Mouse (Mus musculus): ENCODE measurements around the gene Slc46a1. TPM values are rescaled to one million over a fixed set of nuclear protein-coding genes. Genes with fewer than 3 reads are reported as not detected.

Gene Slc46a1
- polyA plus RNA-seq, 1 experiment from 2014 or later: 17.6 TPM

DNA sequence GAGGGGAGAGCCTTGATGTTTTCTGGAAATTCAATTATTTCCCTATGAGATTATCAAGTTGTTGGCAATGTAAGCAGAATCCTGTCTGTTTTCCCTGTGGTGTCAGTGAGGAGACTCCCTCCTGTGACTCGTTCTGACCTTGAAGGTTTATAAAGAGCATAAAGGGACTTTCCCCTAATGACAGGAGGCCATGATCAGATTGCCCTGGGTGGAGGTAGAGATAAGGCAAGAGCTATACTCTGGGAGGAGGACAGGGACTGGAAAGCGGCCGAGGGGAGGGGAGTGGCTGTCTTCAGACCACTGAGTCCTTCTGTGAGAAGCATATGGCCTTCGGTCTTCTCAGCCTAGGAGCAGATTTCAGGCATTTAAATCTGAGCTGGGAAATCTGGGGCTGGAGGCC, 31.4 kb upstream of the Slc46a1 start:
- Histone ChIP-seq H3K27ac (no peak overlapping the region), H3K4me1 (0 out of 2 replicates have a peak, but pooled peaks cover 6% of the 10 kb centered on the region), H3K4me3 (no peak overlapping the region), H3K4me2 (replicated peaks) (no peak overlapping the region), H3K9me3 (no peaks in the 10 kb centered on the region), H3K36me3 (no peaks in the 10 kb centered on the region), H3K9ac (no peak overlapping the region), H3K27me3 (replicated peaks) (no peaks in the 10 kb centered on the region)
- 75% methylated on average over 4 of the region's 4 CpGs for WGBS
- no peak for ATAC-seq (ENCODE audit: low FRiP score, low read depth)

DNA sequence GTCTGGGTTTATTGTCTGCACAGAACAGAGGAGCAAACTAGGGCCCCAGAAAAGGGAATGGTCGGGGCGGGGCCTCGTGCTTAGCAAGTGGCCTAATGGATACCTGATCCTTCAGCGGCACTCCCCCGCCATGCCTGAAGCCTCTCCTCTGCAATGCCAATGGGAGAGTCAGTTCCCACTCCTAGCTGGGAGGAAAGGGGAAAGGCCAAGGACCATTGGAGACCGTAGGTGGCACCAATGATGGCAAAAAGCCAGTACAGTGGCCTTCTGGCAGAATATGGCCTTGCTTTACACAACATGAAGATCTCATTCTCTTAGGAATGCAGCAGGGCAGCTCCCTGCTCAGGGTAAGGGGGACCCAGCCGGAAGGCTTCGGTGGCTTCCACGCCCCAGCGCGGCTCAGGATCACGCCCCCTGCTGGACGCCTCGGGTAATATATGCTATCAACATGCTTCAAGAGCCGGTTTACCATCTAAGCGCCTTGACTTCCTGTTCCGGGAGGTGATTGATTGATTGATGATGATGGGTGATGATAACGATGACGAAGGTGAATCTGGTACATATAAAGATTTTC, 29.6 kb upstream of the Slc46a1 start:
- H3K27ac ChIP-seq: no peak overlapping the region
- 0 out of 2 replicates have a peak, but pooled peaks cover 6% of the 10 kb centered on the region for H3K4me1 ChIP-seq
- peak overlapping the region; percentile 25 for H3K4me2 ChIP-seq (replicated peaks)
- H3K4me3 ChIP-seq: no peak overlapping the region
- no peaks in the 10 kb centered on the region for H3K36me3 ChIP-seq
- H3K27me3 ChIP-seq (replicated peaks): no peaks in the 10 kb centered on the region
- WGBS: 3% methylated on average over 19 of the region's 19 CpGs
- ATAC-seq (ENCODE audit: low FRiP score, low read depth): no peak
- no peaks in the 10 kb centered on the region for H3K9me3 ChIP-seq
- no peak overlapping the region for H3K9ac ChIP-seq

DNA sequence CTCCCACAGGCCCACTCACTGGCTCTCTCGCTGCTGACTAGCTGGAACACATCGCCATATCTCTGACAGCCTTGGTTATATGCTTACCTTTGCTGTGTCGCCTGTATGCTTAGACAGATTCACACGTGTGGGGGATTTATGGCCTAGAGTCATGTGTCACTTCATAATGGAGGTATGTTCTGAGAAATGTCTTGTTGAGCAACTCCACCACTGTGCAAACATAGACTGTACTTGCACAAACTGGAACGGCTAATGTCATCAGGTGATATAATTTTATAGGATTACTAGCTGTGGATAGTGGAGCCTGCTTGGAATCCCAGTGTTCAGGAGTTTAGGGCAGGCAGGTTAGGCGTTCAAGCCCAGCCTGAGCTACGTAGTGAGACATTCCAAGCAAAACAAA, 28.3 kb upstream of the Slc46a1 start:
- Histone ChIP-seq H3K9me3 (no peaks in the 10 kb centered on the region), H3K4me3 (no peak overlapping the region), H3K4me2 (replicated peaks) (no peak overlapping the region), H3K36me3 (no peaks in the 10 kb centered on the region), H3K4me1 (0 out of 2 replicates have a peak, but pooled peaks cover 6% of the 10 kb centered on the region), H3K27ac (no peak overlapping the region), H3K9ac (no peak overlapping the region), H3K27me3 (replicated peaks) (no peaks in the 10 kb centered on the region)
- WGBS: 91% methylated on average over 7 of the region's 7 CpGs
- no peak for ATAC-seq (ENCODE audit: low FRiP score, low read depth)

DNA sequence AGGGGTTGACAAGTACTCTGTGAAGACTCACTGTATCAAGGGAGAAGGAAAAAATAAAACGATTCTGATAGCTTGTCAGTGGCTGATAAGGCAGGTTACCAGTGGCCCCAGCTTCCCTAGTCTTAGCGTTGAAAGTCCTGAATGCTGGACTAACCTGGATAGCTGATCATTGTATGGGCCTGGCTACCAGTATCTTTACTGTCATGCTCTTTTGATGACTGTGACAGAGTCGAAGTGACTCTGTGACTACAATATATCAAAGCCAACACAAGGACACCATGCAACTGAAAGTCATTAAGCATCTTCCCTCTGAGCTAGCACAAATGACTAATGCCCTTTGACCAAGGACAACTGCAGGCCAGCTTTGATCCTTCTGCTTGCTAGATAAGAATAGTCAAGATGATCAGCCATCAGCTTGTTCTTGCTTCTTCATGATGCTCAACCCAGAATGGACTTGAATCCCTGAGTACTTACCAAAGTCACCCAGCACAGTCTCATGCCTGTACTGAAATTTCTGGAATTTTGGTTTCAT, 27.0 kb upstream of the Slc46a1 start:
- ATAC-seq (ENCODE audit: low FRiP score, low read depth): no peak
- Histone ChIP-seq H3K27me3 (replicated peaks) (no peaks in the 10 kb centered on the region), H3K9me3 (no peaks in the 10 kb centered on the region), H3K4me1 (0 out of 2 replicates have a peak, but pooled peaks cover 6% of the 10 kb centered on the region), H3K9ac (no peak overlapping the region), H3K4me3 (no peak overlapping the region), H3K36me3 (no peaks in the 10 kb centered on the region), H3K4me2 (replicated peaks) (no peak overlapping the region), H3K27ac (no peak overlapping the region)
- WGBS: 86% methylated on average over 3 of the region's 3 CpGs

DNA sequence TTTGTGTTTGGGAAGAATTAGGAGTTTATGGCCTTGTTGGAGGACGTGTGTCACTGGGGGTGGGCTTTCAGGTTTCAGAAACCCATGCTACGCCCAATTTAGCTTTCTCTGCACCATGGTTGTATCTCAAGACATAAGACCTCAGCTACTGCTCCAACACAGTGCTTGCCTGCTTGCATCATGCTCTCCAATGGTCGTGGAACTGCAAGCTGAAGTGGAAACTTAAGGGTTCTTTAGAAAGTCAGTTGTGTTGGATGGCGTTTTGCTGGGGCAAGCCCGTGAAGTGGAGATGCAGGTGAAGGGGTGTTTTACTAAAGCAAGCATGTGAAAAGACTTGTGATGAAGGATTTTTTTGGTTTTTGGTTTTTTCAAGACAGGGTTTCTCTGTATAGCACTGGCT, 22.4 kb upstream of the Slc46a1 start:
- no peaks in the 10 kb centered on the region for H3K27me3 ChIP-seq (replicated peaks)
- no peak overlapping the region for H3K9ac ChIP-seq
- 75% methylated on average over 5 of the region's 5 CpGs for WGBS
- H3K27ac ChIP-seq: no peak overlapping the region
- H3K36me3 ChIP-seq: no peaks in the 10 kb centered on the region
- no peak for ATAC-seq (ENCODE audit: low FRiP score, low read depth)
- H3K4me1 ChIP-seq: no peaks in the 10 kb centered on the region
- no peak overlapping the region for H3K4me3 ChIP-seq
- no peaks in the 10 kb centered on the region for H3K9me3 ChIP-seq
- H3K4me2 ChIP-seq (replicated peaks): no peak overlapping the region

DNA sequence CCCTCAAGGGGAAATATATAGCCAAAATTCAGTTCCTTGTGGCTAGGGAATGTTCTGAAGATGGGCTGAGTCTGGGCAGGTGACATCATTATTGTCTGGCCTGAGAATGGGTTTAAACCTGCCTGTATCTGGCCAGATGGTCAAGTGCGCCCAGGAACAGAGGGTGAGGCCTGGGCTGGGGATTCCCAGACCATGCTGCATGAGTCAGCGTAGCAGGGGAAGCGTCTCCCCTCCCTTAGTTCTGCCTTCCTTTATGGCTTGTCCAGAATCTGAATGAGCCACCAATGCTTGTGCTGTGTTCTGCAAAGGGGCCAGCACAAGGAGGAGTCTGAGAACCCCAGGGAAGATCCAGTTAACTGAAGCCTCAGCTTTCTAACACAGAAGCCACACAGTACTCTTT, 18.3 kb upstream of the Slc46a1 start:
- H3K9me3 ChIP-seq: no peaks in the 10 kb centered on the region
- WGBS: 70% methylated on average over 3 of the region's 3 CpGs
- no peaks in the 10 kb centered on the region for H3K36me3 ChIP-seq
- no peak overlapping the region for H3K27ac ChIP-seq
- no peaks in the 10 kb centered on the region for H3K27me3 ChIP-seq (replicated peaks)
- H3K9ac ChIP-seq: no peak overlapping the region
- H3K4me2 ChIP-seq (replicated peaks): no peak overlapping the region
- no peak for ATAC-seq (ENCODE audit: low FRiP score, low read depth)
- no peak overlapping the region for H3K4me3 ChIP-seq
- H3K4me1 ChIP-seq: no peaks in the 10 kb centered on the region

DNA sequence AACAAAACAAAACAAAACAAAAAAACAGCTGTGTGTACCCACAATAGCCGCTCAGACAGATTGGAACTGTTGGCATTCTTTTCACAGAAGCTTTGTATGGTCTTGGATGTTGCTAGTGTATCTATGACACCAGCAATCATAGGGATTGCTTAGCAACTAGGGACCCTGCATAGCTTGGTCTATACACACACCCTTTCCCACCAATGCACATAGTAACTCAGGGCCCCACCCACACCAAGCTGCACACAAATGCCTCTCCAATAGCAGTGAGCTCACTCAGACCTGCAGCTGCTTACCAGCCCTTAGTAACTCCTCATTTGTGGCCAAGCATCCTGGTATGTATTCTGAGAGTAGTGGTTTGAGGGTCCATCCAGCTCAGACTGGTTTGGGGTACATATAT, 17.3 kb upstream of the Slc46a1 start:
- Histone ChIP-seq H3K9ac (no peak overlapping the region), H3K4me2 (replicated peaks) (no peak overlapping the region), H3K27ac (no peak overlapping the region), H3K4me3 (no peak overlapping the region), H3K36me3 (no peaks in the 10 kb centered on the region), H3K4me1 (no peaks in the 10 kb centered on the region), H3K9me3 (no peaks in the 10 kb centered on the region), H3K27me3 (replicated peaks) (no peaks in the 10 kb centered on the region)
- no peak for ATAC-seq (ENCODE audit: low FRiP score, low read depth)
- WGBS: 89% methylated on average over 1 of the region's 1 CpGs

DNA sequence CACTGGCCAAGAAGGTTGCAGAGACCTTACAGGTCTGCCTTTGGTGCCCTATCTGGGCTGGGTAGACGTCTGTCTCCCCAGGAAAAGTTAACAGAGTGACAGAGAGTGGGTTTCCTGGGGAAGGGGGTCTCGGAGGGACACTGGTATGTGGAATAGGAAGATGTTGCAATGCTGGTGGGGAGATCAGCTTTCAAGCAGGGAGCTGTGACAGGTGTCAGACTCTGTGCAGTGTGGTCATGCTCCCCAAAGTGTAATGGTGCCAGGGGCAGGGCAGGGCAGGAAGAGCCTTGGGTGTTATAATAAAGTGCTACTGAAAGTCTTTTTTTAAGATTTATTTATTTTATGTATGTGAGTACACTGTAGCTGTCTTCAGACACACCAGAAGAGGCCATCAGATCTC, 15.2 kb upstream of the Slc46a1 start:
- H3K9me3 ChIP-seq: no peaks in the 10 kb centered on the region
- no peak for ATAC-seq (ENCODE audit: low FRiP score, low read depth)
- no peaks in the 10 kb centered on the region for H3K36me3 ChIP-seq
- H3K4me3 ChIP-seq: no peak overlapping the region
- WGBS: 66% methylated on average over 2 of the region's 2 CpGs
- no peaks in the 10 kb centered on the region for H3K27me3 ChIP-seq (replicated peaks)
- H3K4me1 ChIP-seq: no peaks in the 10 kb centered on the region
- no peak overlapping the region for H3K4me2 ChIP-seq (replicated peaks)
- no peak overlapping the region for H3K9ac ChIP-seq
- H3K27ac ChIP-seq: no peak overlapping the region

DNA sequence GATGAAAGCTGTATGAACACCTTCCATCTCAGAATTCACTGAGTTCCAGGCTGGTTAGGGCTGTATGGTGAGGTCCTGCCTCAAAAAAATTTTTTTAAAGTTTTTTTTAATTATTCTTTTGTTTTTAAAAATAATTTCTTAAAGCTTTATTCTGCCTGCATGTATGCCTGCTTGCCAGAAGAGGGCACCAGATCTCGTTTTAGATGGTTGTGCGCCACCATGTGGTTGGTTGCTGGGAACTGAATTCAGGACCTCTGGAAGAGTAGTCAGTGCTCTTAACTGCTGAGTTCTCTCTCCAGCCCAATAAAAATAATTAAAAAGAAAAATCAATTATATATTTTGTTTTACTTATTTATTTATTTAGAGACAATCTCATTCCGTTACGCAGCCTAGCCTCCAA, 11.8 kb upstream of the Slc46a1 start:
- no peak overlapping the region for H3K4me3 ChIP-seq
- no peaks in the 10 kb centered on the region for H3K9me3 ChIP-seq
- no peaks in the 10 kb centered on the region for H3K4me1 ChIP-seq
- H3K4me2 ChIP-seq (replicated peaks): no peak overlapping the region
- no peaks in the 10 kb centered on the region for H3K27me3 ChIP-seq (replicated peaks)
- no peak overlapping the region for H3K27ac ChIP-seq
- H3K36me3 ChIP-seq: no peaks in the 10 kb centered on the region
- WGBS: 9% methylated on average over 4 of the region's 4 CpGs
- no peak for ATAC-seq (ENCODE audit: low FRiP score, low read depth)
- H3K9ac ChIP-seq: no peak overlapping the region

DNA sequence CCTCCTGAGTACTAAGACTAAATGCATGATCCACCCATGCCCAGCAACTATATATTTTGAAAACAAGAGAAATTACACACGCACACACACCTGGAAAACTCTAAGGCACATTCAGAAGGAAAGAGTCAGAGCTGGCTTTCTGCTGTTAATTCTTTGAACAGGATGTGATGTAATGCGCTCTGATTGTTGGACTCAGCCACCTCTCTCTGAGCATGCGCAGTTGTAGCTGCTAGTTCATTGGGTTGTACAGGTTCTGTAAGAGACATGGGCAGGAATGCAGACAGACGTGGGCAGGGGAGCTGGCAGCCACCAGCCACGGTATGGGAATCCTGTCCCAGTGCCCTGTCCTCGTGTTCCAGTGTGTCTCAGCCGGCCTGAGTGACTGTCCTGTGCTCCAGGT, 11.2 kb upstream of the Slc46a1 start:
- Histone ChIP-seq H3K4me3 (no peak overlapping the region), H3K27ac (no peak overlapping the region), H3K4me1 (no peaks in the 10 kb centered on the region), H3K4me2 (replicated peaks) (no peak overlapping the region), H3K9ac (no peak overlapping the region), H3K27me3 (replicated peaks) (no peaks in the 10 kb centered on the region), H3K36me3 (no peaks in the 10 kb centered on the region), H3K9me3 (no peaks in the 10 kb centered on the region)
- ATAC-seq (ENCODE audit: low FRiP score, low read depth): no peak
- 76% methylated on average over 7 of the region's 7 CpGs for WGBS

DNA sequence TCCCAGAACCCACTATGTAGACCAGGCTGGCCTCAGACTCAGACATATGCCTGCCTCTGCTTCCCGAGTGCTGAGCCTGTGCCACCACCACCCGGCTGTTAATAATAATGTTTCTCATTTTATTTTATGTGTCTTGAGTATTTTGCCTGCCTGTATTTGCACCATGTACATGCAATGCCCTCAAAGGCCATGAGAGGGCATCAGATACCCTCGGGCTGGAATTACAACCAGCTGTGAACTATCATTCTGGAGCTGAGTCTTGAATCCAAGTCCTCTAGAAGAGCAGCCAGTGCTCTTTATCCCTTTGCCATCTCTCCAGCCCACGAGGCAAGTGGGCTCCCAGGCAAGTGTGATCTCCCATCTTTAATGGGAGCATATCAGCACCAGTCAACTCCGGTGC, 10.2 kb upstream of the Slc46a1 start:
- ATAC-seq (ENCODE audit: low FRiP score, low read depth): no peak
- WGBS: 50% methylated on average over 5 of the region's 5 CpGs
- H3K4me2 ChIP-seq (replicated peaks): no peak overlapping the region

DNA sequence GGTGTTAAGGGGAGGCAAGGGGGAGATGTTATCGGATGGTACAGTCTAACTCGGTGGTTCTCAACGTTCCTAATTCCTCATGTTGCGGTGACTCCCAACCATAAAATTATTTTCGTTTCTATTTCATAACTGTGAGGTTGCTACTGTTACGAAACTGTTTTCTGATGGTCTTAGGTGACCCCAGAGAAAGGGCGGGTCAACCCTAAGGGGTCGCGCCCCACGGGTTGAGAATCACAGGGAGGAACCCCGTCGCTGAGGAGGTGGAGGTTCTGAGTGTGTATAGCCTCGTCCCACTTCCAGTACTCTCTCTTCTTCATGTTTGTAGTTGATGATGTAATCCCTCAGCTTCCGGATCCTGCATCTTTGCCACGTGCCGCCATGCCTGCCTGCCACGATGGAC, 6.8 kb upstream of the Slc46a1 start:
- WGBS: 83% methylated on average over 17 of the region's 17 CpGs
- H3K36me3 ChIP-seq: no peaks in the 10 kb centered on the region
- no peak overlapping the region for H3K4me2 ChIP-seq (replicated peaks)
- no peaks in the 10 kb centered on the region for H3K27me3 ChIP-seq (replicated peaks)
- no peak overlapping the region for H3K4me3 ChIP-seq
- ATAC-seq (ENCODE audit: low FRiP score, low read depth): no peak
- no peaks in the 10 kb centered on the region for H3K4me1 ChIP-seq
- no peak overlapping the region for H3K27ac ChIP-seq
- no peak overlapping the region for H3K9ac ChIP-seq
- H3K9me3 ChIP-seq: 0 out of 2 replicates have a peak, but pooled peaks cover 3% of the 10 kb centered on the region

More for the DNA sequence above, 10.2 kb upstream of the Slc46a1 start:
- H3K27me3 ChIP-seq (replicated peaks): no peaks in the 10 kb centered on the region
- no peaks in the 10 kb centered on the region for H3K9me3 ChIP-seq
- no peaks in the 10 kb centered on the region for H3K36me3 ChIP-seq
- no peak overlapping the region for H3K4me3 ChIP-seq
- no peaks in the 10 kb centered on the region for H3K4me1 ChIP-seq
- H3K27ac ChIP-seq: no peak overlapping the region
- H3K9ac ChIP-seq: no peak overlapping the region

DNA sequence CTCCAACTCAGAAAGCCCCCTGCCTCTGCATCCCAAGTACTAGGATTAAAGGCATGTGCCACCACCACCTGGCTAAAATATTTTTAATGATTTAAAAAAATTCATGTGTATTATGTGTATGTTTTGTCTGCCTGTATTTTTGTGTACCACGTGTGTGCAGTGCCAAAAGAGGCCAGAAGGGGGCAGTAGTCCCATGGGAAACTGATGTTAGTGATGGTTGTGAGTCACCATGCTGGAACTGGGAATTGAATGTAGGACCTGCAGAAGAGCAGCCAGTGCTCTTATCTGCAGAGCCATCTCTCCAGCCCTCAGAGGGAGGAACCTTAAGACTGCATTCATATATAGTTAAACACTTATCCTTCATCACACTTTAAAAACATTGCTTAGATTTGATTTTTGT, 3.6 kb upstream of the Slc46a1 start:
- Histone ChIP-seq H3K4me2 (replicated peaks) (no peak overlapping the region), H3K27ac (no peak overlapping the region), H3K36me3 (no peaks in the 10 kb centered on the region), H3K27me3 (replicated peaks) (no peaks in the 10 kb centered on the region), H3K9me3 (0 out of 2 replicates have a peak, but pooled peaks cover 3% of the 10 kb centered on the region), H3K4me1 (peaks cover 11% of the 10 kb centered on the region), H3K4me3 (no peak overlapping the region), H3K9ac (no peak overlapping the region)
- WGBS: 90% methylated on average over 1 of the region's 1 CpGs
- no peak for ATAC-seq (ENCODE audit: low FRiP score, low read depth)
